Comparison of ENCODE assay signal across 8 mouse cellular contexts in genomic region chrX:159627588-159628566, GRCm38 (mm10). TPM values are rescaled to one million over a fixed set of nuclear protein-coding genes. Genes with fewer than 3 reads are reported as not detected.
DNase-seq lines count a peak whose midpoint lies in the region; ATAC-seq and TF ChIP-seq lines count a peak whose summit lies in the region.

No protein-coding gene starts in this region.

- H3K36me3 ChIP-seq in E14TG2a.4 (ENCODE audit: insufficient read depth, low read length) = no peaks in the 10 kb centered on the region
- no peaks in the 10 kb centered on the region for H3K36me3 ChIP-seq in heart, embryonic 16.5 days (ENCODE audit: control insufficient read depth, insufficient read depth)

- TF ChIP-seq CTCF in E14TG2a.4 (conservative IDR thresholded peaks at IDR 0.05; ENCODE audit: low read length) = no peak

- peak overlapping the region; percentile 82 for H3K9ac ChIP-seq in heart, embryonic 16.5 days (ENCODE audit: low read length)

- H3K4me1 ChIP-seq in E14TG2a.4 (replicated peaks; ENCODE audit: low read depth, low read length) = peaks cover 5% of the 10 kb centered on the region; the same call in 1 of the 2 replicates
- H3K4me1 ChIP-seq in heart, embryonic 16.5 days (ENCODE audit: control insufficient read depth, insufficient read depth, low read length) = peaks cover 5% of the 10 kb centered on the region; the same call in 1 of the 2 replicates

- DNase-seq in ZHBTc4 (ENCODE audit: low read depth, low spot score) = peak; percentile 52
- DNase-seq in embryo, embryonic 9.5 days (ENCODE audit: extremely low spot score) = peak; percentile 49
- DNase-seq in layer of hippocampus, postnatal 10 days (ENCODE audit: low spot score in 2 of 2) = peak; percentile 22 to 52
- DNase-seq in lung, postnatal 25 days (ENCODE audit: low spot score) = peak; percentile 11
- peak; percentile 10 for DNase-seq in right cerebral cortex, postnatal 25 days
- DNase-seq in ovary, postnatal 14 days (ENCODE audit: low spot score) = no peak

- H3K9me3 ChIP-seq in E14TG2a.4 (ENCODE audit: low read length) = no peaks in the 10 kb centered on the region
- H3K9me3 ChIP-seq in heart, embryonic 16.5 days (replicated peaks; ENCODE audit: control insufficient read depth, low read length) = no peaks in the 10 kb centered on the region

- H3K4me2 ChIP-seq in heart, embryonic 16.5 days (ENCODE audit: low read depth, low read length) = peak overlapping the region; percentile 82

- peak; percentile 51 for ATAC-seq in heart, embryonic 16.5 days (replicated peaks; ENCODE audit: extremely low read depth, insufficient read depth, low FRiP score)

- peaks cover 43% of the 10 kb centered on the region for H3K27me3 ChIP-seq in E14TG2a.4 (ENCODE audit: insufficient read depth, low read length)
- no peaks in the 10 kb centered on the region for H3K27me3 ChIP-seq in heart, embryonic 16.5 days (ENCODE audit: control insufficient read depth, insufficient read depth, low read length)

- peak overlapping the region; percentile 75 for H3K27ac ChIP-seq in heart, embryonic 16.5 days (ENCODE audit: low read length)

- WGBS in heart, embryonic 16.5 days = 9% methylated on average over 38 of the region's 56 CpGs

- peak overlapping the region; percentile 86 for H3K4me3 ChIP-seq in E14TG2a.4 (replicated peaks; ENCODE audit: low read length)
- H3K4me3 ChIP-seq in heart, embryonic 16.5 days (ENCODE audit: low read length) = peak overlapping the region; percentile 68

RNA-seq across cellular contexts. Expression of gene Sh3kbp1, which starts 0.8 kb away (rescaled TPM):
- polyA plus RNA-seq in heart, embryonic 16.5 days (2015; fragmentation: Nextera tagmentation; extraction: Ambion mirVana) = 163 and 166 TPM in 2 replicates
- 10 to 100 TPM; 57.8 to 67.0 TPM for total RNA-seq in layer of hippocampus, postnatal 10 days (2021)
